Mouse (Mus musculus): ENCODE results near the gene Krtdap. TPM values are rescaled to one million over a fixed set of nuclear protein-coding genes. Genes with fewer than 3 reads are reported as not detected.
"Not testable (repeated sequence)": the region's sequence is repeated elsewhere in the genome, so short reads cannot be mapped to it uniquely, and the experiment has no call there.

Gene Krtdap
- polyA plus RNA-seq (2017; shearing (Covaris generic)): not detected

DNA sequence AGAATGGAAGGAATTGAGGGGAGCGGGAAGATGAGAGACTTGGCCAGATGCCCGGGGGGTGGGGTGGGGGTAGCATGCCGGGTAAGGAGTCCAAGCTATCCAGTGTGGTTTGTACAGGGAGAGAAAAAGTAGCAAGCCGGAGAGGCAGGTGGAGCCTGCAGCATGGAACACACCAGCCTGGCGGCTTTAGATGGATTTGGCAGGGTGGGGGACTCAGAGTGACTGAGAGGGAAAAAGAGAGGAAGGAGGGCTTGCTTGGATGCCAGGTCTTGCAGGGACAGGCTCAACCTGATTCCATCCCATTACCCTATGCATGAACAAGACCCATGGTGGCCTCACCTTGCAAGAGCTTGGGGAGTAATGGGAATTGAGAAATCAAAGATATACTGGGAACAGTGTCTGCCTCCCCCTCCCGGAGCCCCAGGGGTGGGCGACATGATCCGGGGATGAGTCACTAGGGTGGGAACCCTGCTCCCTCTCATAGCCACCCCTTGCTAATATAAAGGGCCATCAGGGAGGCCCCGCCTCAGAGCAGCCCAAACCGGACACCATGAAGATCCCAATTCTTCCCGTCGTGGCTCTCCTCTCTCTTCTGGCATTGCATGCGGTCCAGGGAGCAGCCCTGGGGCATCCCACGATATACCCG lies at the start of gene Krtdap:
Gene Krtdap (plus strand): TSS at position 520 of the 646 bp plus-strand sequence.
- no peak for ATAC-seq

DNA sequence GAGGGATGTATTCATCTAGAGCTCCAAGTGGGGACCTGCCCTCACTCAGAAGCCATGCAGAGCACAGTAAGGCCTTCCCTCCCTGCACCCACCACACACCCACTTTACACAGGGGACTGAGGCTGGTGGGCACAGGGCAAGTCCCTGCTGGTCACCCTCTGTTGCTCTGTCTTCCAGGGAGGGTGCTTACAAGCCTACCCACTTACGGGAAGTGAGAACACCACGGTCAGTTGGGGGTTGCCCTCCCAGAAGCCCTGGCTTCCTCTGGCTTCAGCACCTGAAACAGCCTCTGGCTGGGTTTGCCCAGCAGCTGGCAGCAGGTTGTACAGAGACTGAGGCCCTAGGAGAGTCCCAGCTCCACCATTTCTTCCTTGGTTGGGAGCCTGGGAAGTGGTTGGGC lies 45.1 kb upstream of the Krtdap start:
- ATAC-seq: not testable (repeated sequence)

DNA sequence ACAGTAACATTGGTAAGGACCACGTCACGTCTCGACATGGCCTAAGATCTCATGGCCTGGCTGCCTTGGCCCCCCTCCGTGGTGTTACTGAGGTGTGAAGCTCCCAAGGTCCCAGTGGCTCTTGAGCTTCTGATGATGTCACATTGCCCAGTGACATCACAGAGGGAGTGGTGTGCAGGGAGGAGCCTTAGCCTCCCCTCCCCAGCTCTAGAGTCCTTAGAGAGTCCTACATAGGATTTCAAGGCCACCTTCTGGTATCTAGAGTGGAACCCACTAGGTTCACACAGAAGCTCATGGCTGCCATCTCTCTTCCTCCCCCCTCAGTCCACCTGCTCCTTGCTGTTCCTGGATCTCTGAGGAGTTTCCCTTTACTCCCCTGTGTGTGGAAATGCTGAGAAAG lies 44.1 kb upstream of the Krtdap start, which contains the start of gene Gapdhs:
Gene Gapdhs (minus strand): TSS at position 65 of the 400 bp plus-strand sequence.
- ATAC-seq: not testable (repeated sequence)

DNA sequence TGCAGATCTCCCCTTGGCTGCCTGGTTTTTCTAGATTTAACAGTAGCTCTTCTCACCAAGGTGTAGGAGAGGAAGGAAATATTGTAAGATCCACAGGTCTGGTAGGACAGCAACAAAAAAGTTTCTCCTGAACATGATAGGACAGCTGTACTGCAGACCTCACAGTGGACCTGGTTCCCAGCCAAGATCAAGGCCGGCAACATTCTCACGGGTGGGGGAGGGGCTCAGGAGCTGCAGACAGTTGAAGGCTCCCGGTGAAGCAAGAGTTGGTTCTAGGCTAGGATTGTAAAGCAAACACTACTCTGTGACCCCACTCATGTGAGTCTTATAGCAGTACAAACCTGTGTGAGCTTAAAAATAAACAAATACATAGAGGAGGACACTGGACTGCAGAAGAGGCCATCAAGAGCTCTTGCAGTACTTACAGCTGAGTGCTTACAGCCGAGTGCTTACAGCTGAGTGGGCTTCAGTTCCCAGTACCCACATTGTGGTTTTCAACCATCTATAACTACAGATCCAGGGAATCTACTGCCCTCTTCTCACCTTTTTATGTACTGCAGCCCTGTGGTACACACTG lies 43.6 kb upstream of the Krtdap start:
- ATAC-seq: no peak

DNA sequence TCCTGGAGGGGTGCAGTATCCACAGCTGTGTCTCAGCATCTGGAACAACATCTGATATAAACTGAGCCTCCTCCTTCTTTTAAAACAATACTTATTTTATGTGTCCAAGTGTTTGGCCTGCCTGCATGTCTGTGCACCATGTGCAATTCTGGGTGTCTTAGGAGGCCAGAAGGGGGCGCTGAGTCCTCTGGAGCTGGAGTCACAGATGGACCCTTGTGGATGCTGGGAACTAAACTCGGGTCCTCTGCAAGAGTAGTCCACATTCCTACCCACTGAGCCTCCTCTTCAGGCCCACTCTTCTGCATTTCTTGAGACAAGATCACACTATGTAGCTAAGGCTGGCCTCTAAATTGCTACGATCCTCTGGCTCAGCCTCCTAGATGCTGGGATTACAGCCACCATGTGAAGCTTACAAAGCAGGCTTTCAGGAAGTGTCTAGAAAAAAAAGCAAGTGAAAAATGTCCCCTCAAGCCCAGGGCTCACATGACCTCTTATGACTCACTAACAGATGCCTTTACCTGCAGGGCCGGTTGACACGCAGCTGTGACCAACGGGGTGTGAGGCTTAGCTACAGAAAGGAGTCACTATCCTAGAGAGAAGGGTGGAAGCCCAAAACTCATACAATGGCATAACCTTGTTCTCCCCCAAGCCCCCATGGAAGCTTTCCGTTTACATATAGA lies 40.0 kb upstream of the Krtdap start:
- no peak for ATAC-seq

DNA sequence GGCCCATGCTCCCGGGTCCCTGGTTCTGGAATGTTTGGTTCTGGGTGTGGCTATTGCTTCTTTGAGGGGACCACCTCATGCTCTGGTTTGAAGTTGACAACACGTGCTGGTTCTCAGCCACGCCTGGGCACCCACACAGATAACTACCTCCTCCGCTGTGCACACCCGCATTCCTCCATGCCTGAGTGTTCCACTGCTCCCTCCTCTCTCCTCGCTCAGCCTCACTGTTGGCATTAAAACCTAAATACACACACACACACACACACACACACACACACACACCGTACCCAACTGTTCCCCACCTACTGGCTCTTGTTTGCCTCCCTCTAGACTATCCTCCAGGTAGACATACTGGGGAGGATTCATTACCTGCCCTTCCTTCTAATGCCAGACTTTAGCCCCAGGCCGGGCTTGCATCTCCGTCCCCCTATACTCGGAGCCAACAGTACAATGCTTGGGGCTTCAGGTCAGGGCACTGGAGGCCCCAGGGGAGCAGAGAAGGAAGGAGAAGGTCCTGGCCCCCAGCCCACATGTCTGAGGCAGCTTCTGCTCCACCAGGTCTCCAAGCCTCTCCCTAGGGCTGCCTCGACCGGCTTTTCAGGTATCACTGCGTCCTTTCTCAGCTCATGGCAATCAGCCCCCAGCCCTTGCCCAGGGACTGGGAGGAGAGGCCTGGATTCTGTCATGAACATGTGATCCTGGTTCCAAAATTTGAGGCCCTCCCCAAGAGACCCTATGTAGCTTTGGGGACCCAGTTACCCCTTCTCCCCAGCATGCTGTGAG lies 37.7 kb upstream of the Krtdap start:
- ATAC-seq: no peak

DNA sequence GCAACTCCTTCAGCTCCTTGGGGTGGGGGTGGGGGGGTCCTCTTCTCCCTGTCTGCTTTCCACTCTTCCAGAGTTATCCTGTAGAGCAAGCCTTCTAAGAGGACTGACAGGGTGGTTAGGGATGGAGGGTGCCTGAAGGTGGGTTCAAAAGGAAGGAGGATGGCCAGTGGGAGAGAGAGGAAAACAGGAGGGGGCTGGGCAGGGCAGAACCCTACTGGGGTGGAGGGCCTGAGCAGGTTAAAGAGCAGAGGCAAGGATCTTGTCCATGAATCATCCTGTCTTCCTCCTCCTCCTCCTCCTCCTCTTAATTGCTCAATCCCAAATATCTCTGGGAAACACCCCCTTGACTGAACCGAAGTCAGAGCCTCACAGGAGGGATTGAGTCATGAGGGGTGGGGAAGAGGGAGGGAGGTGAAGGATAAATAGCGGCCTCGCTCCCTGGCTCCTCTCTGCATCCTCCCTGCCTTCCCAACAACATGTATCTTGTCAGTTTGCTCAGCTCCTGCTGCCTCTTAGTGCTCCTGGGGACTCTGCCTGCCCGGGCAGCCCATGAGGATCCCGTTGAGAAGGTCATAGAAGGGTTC lies 36.5 kb upstream of the Krtdap start, which contains the start of gene Sbsn:
Gene Sbsn (plus strand): TSS at position 386 of the 584 bp plus-strand sequence.
- no peak for ATAC-seq

DNA sequence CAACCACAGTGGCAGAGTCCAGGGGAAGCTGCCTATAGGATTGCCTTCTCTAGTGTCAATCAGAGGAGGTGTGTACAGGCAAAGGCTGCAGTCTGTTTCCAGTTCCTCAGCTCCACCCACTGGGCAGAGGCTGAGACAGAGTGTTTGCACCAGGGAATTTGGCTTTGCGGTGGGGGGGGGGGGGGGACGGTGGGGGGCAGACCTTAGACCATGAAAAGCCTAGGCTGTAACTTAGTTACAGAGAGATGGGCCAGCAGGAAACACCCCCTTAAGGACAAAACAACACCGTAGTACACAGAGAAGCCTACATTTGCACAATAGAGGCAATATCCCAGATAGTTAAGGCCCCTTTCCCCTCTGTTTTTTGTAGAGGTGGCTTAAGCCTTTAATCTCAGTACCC lies 30.7 kb upstream of the Krtdap start:
- ATAC-seq: no peak

DNA sequence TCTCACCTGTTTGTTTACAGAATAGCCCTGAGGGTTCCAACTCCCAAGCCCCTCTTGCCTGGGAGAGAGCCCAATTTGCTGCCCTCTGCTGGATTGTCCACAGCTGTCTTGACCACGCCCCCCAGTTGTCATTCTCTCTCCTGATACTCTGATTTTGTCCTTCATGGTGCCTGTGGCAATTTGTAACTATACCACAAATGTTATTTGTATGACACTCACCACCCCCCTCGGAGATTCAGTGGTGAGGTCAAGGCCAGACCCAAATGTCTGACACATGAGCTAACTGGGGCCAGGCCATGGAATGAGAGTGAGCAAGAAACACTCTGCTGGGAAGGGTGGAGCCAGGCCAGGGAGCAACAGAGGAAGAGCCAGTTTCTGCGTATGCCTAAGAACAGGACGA lies 28.8 kb upstream of the Krtdap start:
- ATAC-seq: no peak

DNA sequence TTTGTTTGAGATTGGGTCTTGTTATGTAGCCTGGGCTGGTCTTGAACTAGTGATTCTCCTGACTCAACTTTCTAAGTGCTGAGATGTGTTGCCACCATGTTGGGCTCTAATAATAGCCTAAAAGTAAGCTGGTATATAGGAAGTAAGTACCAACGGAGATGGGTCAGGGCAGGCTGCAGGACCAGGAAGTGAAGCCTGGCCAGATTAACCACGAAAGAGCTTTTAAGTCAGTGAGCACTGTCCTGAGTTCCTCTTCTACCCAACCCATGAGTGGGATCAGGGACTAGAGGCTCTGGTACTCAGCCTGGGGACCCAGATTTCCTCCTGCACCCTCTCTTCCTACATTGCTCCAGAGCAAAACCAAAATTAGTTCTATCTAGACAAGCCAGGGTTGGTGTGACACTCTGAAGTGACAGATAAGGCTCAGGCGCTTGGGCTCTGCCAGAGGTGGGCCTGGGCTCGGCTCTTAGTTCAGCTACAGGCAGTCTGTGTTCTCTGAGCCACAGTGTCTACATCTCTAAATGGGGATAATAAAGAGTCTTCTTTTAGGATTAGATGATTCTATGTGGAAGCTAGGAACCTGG lies 25.8 kb upstream of the Krtdap start:
- ATAC-seq: no peak

DNA sequence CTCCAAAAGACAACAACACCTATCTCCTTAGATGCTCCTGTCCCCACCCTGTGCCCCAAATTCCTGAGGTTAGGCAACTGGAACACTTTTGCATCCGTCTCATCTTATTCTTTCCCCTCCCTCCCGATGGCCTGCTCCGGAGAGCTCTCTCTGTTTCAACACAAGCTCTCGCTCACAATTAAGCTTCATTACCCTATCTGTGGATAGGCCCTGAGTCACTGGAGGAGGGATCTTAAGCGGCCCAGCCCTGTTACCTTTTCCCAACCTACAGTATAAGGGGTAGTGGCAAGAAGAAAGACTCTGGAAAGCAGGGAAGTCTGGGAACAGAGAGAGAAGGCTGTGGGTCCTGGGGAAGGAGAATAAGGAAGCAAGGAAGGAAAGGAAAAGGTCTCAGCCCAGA lies 24.2 kb upstream of the Krtdap start, which contains the start of gene Dmkn:
Gene Dmkn (plus strand): TSS at position 301 of the 400 bp plus-strand sequence.
- no peak for ATAC-seq

DNA sequence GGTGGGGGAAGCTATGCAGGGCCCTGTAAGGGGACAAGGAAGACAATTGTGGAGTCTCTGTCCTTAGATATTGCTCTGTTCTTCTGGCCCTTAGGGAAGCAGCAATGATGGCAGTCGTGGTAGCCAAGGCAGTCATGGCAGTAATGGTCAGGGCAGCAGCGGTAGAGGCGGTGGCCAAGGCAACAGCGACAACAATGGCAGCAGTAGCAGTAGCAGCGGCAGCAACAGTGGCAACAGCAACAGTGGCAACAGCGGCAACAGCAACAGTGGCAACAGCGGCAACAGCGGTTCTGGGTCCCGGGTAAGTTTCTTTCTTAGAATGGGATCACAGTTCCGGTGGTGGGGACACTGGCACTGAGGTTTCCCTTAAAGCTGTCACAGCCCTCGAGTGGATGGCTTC lies 22.5 kb upstream of the Krtdap start:
- ATAC-seq: no peak

DNA sequence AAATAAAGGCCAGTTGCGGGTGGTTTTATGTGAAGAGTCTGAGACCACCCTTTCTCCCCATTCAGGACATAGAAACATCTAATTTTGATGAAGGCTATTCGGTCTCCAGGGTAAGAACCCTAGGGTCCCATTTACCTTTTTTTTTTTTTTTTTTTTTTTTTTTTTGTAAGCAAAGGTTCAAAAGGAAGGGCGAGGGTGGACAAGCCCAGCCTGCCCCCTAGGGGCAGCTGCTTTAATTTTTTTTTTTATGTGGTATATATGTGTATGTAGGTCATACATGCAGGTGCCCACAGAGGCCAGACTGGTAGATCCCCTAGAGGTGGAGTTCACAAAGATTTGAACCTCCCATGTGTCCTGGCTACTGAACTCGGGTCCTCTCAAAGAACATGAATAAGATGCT lies 21.3 kb upstream of the Krtdap start:
- no peak for ATAC-seq

DNA sequence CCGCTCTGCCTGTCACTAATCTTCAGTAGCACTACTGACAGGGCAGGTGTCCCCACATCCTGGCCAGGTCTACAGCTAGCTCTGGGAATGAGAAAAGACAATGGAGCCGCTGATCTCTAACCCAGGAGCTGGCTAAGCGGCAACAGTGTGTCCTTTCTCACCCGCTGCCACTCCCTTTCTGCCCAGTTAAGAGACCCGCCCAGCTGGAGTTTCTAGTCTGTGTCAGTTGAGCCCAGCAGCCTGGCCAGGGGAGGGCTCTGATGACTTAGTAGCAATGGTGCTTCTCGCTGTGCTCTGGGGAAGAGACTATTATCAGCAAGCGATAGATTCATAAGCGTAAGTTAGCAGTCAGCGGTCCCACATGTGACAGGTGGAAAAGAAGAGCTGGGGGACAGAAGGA lies 18.5 kb upstream of the Krtdap start:
- no peak for ATAC-seq

DNA sequence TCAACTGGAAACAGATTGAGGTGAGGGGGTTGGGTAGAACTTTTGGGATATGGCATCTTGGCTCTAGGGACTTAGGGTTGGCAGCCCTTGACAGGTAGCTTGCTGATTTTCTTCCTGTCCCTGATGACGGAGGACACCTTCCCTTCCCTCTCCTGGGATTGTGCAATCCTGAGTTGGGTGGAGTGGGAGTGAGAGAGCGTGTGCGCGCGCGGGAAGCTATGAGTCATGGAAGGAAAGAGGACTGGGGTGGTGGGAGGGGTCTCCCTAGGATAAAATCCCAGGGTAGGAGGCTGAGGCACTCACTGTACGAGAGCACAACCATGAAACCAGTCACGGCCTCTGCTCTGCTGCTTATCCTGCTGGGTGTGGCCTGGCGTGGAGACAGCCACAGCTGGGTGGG lies 11.6 kb upstream of the Krtdap start:
- no peak for ATAC-seq

DNA sequence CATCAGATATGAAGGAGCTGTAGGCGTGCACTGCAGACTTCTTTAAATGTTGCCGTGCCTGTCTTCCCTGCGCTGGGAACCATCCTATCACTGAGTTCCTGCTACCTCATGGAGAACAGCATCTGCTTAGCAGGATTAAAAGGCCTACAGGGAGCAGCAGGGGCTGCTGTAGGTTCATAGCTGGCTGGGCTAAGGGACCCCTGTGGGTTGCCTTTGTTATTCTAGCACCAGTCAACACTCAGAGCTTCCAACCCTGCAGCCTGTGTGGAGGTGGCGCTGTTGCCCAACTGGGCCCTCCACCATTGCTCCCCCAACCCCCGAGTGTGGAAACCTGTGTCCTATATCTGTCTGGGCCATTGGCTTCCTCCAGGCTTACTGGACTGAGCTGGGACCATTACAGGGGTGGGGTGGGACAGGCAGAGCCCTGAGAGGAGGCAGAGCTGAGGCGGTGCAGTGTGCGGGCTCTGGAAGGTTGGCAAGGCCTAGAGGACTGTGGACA lies 10.6 kb upstream of the Krtdap start:
- ATAC-seq: no peak

DNA sequence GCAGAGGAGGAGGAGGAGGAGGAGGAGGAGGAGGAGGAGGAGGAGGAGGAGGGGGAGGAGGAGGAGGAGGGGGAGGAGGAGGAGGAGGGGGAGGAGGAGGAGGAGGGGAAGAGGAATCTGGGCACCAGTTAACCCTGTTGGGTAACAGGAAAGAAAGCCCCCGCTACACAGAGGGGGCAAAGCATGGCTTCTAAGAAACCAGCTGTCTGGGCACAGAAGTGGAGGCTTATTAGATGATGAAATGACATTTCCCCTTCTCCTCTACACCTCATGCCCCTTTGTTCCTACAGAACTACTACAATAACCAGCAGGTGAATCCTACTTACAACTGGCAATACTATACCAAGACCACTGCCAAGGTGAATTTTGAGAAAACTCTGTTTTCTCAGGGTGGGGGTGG lies 9.8 kb upstream of the Krtdap start:
- ATAC-seq: no peak

DNA sequence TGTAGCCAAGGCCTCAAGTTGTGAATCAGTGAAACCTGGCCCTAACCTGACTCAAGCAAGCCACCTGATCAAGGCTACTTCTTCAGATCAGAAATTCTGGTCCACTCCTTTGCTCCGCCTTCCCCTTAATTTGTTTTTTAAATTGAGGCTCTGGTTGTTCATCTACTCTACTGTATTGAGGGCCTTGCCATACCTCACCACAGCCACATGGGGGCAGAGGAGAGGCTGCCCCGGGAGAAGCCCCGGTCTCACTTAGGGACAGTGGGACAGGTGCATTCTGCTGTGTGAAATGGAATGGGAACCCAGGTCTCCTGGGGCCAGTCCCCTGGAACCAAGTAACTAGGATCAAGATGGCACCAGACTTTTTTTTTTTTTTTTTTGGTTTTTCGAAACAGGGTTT lies 5.9 kb upstream of the Krtdap start:
- ATAC-seq: no peak

DNA sequence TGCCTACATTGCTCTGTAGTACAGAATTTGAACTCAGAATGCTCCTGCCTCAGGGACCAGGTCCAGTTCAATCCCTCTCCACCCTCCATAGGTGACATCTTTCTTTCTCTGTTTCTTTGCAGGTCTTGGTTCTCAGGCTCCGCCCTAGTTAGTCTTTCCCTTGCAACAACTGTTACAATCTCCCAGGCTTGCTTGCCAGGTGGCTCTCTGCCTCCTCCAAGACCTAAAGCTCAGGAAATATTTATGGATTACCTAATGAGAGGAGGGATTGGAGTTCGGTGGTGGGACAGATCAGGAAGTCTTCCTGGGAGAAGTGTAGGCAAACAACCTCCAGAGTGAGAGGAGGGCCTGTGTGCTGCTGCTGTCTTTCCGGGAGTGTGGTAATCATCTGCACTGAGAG lies 5.0 kb upstream of the Krtdap start:
- no peak for ATAC-seq

DNA sequence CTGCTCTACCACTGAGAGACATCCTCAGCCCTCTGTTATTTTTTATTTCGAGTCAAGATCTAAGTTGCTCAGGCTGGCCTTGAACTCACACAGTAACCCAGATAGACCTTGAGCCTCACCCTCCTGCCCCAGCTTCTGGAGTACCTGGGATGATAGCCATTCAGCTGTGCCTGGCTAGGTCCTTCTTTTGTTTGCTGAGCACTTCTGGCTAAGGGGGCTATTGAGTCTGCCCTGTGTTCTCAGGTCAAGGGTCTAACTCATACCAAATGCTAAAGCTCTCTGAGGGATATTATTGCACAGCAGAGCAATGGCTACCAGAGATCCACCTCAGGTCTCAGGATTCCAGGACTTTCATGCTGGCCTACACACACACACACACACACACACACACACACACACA lies 2.5 kb upstream of the Krtdap start:
- ATAC-seq: no peak

DNA sequence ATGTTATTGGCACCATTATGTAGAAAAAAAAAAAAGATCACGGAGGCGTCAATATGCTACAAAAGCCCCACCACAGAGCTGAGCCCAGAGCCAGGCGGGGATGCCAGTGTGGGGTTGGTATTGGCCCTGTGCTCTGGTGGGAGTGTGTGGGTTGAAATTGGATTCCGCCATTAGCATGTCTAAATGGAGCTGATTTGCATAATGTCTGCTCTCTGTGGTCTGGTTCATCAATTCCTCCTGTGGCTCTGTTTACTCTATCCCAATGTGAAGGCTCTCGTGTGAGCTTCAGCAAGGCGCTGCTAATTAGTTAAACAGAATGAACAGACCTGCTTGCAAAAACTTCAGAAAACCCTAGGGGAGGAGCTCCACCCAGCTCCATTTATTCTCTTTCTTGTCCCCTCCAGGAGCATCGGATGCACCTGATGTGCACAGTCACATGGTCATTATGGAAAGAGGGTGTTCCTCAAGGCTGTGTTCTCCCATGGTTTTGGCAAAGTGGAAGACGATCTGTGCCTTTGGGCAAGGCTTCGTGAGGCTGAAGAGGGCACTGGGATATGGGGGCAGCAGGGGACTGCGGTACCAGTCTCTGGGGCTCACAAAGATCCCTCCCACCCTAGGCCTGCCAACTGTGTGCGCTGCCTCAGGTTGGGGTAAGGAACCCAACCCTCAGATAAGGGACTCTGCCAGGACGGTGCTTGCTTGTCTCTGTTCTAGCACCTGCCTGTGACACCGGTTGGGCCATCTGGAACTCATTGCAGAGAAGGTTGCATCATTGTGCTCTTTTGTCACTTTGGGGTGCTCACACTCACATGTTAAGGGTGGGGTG lies 1.8 kb upstream of the Krtdap start:
- ATAC-seq: no peak
